Mouse (Mus musculus) midbrain, embryonic 14.5 days (tissue): ENCODE results near the gene Rapgef2. TPM values are rescaled to one million over a fixed set of nuclear protein-coding genes. Genes with fewer than 3 reads are reported as not detected.
A peak's percentile ranks its signal among the peaks of the same experiment; 100 is the strongest.

Experiments
- ATAC-seq: fragments of 200-750 bp; cut with Nextera tagmentation; 2 replicates; pipeline ENCODE4 v1.8.0; 2017; ENCODE audit warnings: moderate number of reproducible peaks, moderate library complexity; ENCODE audit not compliant: low FRiP score, low TSS enrichment
- DNase-seq: peaks from one replicate; pipeline ENCODE4 v3.0.0-alpha.2; 2015
- H3K27ac ChIP-seq: fragments of 300-500 bp; sonication (generic); replicated peaks from 2 replicates; pipeline ENCODE4 v1.5.1; 2014; ENCODE audit warnings: mild to moderate bottlenecking, low read depth, low read length, moderate library complexity
- H3K27me3 ChIP-seq: fragments of 300-500 bp; sonication (generic); 2 replicates; pipeline ENCODE4 v1.6.1; 2014; ENCODE audit warnings: low read length, control low read depth, mixed read lengths; ENCODE audit not compliant: control insufficient read depth, insufficient read depth
- H3K36me3 ChIP-seq: fragments of 300-500 bp; sonication (generic); 2 replicates; pipeline ENCODE4 v1.6.1; 2014; ENCODE audit warnings: low read length, control low read depth; ENCODE audit not compliant: control insufficient read depth, insufficient read depth
- H3K4me1 ChIP-seq: fragments of 300-500 bp; sonication (generic); 2 replicates; pipeline ENCODE4 v1.6.1; 2014; ENCODE audit warnings: mild to moderate bottlenecking, antibody characterized with exemption, low read length, control low read depth; ENCODE audit not compliant: control insufficient read depth, insufficient read depth
- H3K4me2 ChIP-seq: fragments of 300-500 bp; sonication (generic); 2 replicates; pipeline ENCODE4 v1.6.1; 2014; ENCODE audit warnings: mild to moderate bottlenecking, low read length, moderate library complexity
- H3K4me3 ChIP-seq: fragments of 300-500 bp; sonication (generic); replicated peaks from 2 replicates; pipeline ENCODE4 v1.5.1; 2014; ENCODE audit warnings: low read depth, low read length
- H3K9ac ChIP-seq: fragments of 300-500 bp; sonication (generic); replicated peaks from 2 replicates; pipeline ENCODE4 v1.6.1; 2014; ENCODE audit warnings: mild to moderate bottlenecking, low read length, moderate library complexity
- H3K9me3 ChIP-seq: fragments of 300-500 bp; sonication (generic); 2 replicates; pipeline ENCODE4 v1.6.1; 2016; ENCODE audit warnings: low read length, control low read depth, mixed read lengths; ENCODE audit not compliant: control insufficient read depth
- WGBS: fragments of 180-500 bp; shearing (Covaris S2); extraction: QIAGEN DNeasy Blood & Tissue Kit; methylation state at CpG from one replicate; pipeline ENCODE4 v1.1.7; 2014; 5-methylcytosine and 5-hydroxymethylcytosine counted together
- polyA plus RNA-seq: library from polyadenylated mRNA; unstranded; fragments of >200 nt; fragmentation: Nextera tagmentation; extraction: Ambion mirVana; gene quantifications from 2 replicates; pipeline ENCODE4 v1.2.1, GENCODE M21; 2014

Gene Rapgef2
- polyA plus RNA-seq: 14.8 and 15.2 TPM in 2 replicates

DNA sequence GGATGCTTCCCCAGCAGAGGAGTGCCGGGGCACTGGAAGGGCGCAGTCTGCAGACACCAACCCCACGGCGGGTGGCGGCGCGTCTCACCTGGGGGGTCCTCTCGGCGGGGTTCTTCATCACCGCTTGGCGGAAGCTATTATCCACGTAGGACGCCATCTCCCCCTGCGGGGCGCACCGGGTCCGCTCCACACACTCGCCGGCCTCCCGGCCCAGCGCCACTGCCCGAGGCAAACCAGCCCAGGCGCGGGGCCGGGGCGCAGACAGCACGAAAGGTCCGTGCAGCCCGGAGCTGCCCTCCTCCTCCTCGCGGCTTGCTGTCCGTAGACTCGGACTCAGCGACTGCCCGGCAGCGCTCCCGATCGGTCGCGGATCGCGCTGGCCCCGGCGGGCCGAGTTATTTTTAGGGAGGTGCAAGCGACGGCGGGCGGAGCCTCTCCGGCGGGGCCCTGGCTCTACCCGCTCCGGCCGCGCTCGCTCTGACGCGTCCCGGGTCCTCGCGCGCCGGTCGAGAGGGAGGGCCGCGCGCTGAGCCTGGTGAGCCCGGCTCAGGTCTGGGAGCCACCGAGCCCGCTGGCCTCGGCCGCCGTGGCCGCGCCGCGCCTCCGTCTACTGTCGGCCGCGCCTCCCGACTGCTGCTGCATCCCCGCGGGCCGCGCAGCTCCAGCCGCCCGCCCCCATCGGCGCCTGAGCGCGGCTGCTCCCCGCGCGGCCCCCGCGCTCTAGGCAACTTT is at the start of gene Rapgef2:
Gene Rapgef2 (minus strand): TSS at position 142 of the 732 bp plus-strand sequence.
- no peaks in the 10 kb centered on the region for H3K36me3 ChIP-seq
- H3K9me3 ChIP-seq: no peaks in the 10 kb centered on the region
- H3K27me3 ChIP-seq: no peaks in the 10 kb centered on the region; the same call in 1 of the 2 replicates
- under 1% methylated on average over 93 of the region's 97 CpGs for WGBS
- peak within 1 kb of the TSS; percentile 92 for H3K9ac ChIP-seq
- ATAC-seq (peak; percentile 83), DNase-seq (peak; percentile 81)
- peaks cover 32% of the 10 kb centered on the region for H3K4me1 ChIP-seq
- peak within 1 kb of the TSS; percentile 97 for H3K4me2 ChIP-seq
- peak within 1 kb of the TSS; percentile 96 for H3K27ac ChIP-seq
- peak within 1 kb of the TSS; percentile 95 for H3K4me3 ChIP-seq

DNA sequence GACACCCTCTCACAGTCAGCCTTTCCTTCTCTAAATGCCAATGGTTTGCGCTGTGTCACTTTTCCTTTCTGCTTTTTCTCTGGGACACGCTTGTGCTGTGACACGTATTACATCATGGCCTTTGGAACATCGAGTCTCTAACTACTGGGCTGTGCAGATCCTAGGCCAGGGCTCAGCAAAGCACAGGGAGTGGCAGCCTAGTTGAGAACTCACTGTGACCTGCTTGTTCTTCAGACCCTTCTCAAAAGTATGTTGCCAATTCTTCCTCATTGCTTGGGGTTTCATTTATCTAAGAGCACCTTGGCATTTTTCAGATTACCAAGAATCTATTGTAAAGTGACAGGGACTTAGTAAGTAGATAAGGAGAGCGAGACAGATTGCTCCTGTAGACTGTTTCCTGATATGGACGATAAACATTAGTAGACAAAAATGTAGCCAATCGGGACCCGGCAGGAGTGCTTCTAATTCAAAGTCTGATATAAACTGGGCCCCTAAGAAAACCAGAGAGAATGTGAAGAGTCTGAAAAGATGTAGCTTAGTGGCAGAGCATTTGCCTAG is 47.4 kb upstream of the Rapgef2 start:
- Histone ChIP-seq H3K4me2 (no peak overlapping the region), H3K4me1 (no peaks in the 10 kb centered on the region), H3K9me3 (no peaks in the 10 kb centered on the region), H3K27ac (no peak overlapping the region), H3K4me3 (no peak overlapping the region), H3K36me3 (no peaks in the 10 kb centered on the region), H3K9ac (no peak overlapping the region), H3K27me3 (no peaks in the 10 kb centered on the region)
- DNase-seq (no peak), ATAC-seq (no peak)
- 93% methylated on average over 8 of the region's 8 CpGs for WGBS

DNA sequence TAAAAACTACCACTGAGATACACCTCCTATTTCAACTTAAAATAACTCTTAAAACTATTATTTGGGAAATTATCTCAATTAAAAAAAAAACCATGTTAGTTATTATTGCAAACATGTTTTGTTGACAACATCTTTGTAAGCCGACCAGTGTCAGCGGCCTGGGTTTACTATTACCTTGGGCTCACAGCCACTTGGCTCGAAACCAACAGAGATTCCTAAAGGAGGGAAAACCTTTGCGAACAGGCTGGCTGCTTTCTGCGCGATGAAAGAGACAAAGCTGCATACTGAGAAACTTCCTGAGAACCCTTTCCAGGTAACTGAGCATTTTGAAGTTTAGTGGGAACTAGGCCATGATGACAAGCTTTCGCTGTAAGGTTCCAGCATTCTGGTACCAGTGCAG is 46.7 kb upstream of the Rapgef2 start:
- H3K9me3 ChIP-seq: no peaks in the 10 kb centered on the region
- no peak overlapping the region for H3K9ac ChIP-seq
- no peak overlapping the region for H3K27ac ChIP-seq
- DNase-seq: no peak
- WGBS: 92% methylated on average over 7 of the region's 7 CpGs
- no peaks in the 10 kb centered on the region for H3K36me3 ChIP-seq
- H3K4me2 ChIP-seq: no peak overlapping the region
- H3K4me3 ChIP-seq: no peak overlapping the region
- no peaks in the 10 kb centered on the region for H3K4me1 ChIP-seq
- no peak for ATAC-seq
- no peaks in the 10 kb centered on the region for H3K27me3 ChIP-seq

DNA sequence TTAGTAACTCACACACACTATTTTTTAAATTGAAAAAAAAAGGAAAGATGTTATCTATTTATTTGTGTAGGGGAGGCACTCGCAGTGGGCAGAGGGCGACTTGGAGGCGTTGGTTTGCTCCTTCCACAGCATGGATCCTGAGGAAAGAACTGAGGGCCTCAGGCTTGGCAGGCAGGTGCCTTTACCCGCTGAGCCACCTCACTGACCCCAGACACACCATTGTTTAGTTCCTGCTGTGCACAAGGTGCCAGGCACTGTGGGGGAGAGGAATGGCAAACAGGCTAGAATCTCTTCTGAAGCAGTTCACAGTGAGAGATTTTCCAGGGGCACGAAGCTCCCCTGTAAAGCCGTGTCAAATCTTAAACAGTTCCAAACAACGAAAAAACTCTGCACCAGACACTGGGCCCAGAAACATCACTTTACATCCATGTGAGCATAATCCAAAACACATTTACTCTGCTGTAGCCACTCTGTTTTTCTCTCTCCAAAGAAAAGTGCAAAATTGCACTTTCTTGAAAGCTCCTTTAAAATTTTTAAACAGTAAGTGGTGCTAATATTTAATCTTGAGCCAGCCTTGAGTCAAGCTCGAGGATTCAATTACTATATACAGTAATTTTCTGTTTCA is 43.5 kb upstream of the Rapgef2 start:
- H3K27ac ChIP-seq: no peak overlapping the region
- H3K4me1 ChIP-seq: 0 out of 2 replicates have a peak, but pooled peaks cover 2% of the 10 kb centered on the region
- H3K9ac ChIP-seq: no peak overlapping the region
- ATAC-seq (no peak), DNase-seq (no peak)
- no peaks in the 10 kb centered on the region for H3K27me3 ChIP-seq
- H3K4me2 ChIP-seq: no peak overlapping the region
- WGBS: 21% methylated on average over 8 of the region's 8 CpGs
- H3K36me3 ChIP-seq: no peaks in the 10 kb centered on the region
- no peak overlapping the region for H3K4me3 ChIP-seq
- no peaks in the 10 kb centered on the region for H3K9me3 ChIP-seq

DNA sequence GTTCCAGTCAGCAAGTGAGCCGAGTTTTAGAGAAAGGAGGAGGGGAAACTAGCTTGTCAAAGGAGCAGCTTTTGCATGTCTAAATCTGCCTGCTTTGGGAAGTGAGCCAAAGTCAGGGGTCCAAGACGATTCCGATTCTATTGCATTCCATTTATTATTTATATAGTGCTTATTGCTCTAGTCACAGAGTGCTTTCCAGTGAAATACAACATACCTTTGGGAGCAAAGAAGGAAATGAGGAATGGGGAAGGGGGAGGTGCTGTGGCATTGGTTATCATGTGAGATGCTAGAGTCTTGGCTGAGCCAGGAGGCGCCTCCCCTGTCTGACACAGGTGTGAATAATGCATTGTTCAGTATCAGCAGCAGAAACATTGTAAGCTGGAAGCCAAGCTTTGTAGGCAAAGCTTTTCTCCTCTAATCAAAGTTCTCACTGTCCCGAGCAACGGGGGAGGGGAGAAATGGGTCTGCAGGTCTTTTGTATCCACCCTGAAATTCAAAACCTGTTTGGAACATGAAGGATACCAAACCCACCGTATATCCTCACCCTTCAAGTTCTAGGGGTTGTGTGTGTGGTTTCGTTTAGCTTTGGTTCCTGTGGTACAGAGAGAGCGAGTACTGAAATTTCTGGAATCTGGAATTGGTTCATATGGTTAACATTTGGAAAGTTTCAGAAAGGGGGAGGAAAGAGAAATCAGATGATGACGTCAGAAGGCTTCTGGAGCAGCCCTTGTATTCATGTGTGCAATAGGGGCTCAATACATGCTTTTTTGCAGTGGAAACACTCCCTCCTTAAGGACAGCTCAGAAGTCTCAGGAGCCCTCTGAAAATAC is 38.6 kb upstream of the Rapgef2 start:
- peak; percentile 63; the same call in 1 of the 2 replicates for ATAC-seq
- Histone ChIP-seq H3K9ac (no peak overlapping the region; the same call in 1 of the 2 replicates), H3K4me1 (0 out of 2 replicates have a peak, but pooled peaks cover 7% of the 10 kb centered on the region), H3K27me3 (no peaks in the 10 kb centered on the region), H3K4me3 (no peak overlapping the region), H3K9me3 (no peaks in the 10 kb centered on the region), H3K27ac (no peak overlapping the region), H3K4me2 (peak overlapping the region; percentile 14), H3K36me3 (no peaks in the 10 kb centered on the region)
- WGBS: 33% methylated on average over 10 of the region's 10 CpGs
- peak; percentile 56 for DNase-seq

DNA sequence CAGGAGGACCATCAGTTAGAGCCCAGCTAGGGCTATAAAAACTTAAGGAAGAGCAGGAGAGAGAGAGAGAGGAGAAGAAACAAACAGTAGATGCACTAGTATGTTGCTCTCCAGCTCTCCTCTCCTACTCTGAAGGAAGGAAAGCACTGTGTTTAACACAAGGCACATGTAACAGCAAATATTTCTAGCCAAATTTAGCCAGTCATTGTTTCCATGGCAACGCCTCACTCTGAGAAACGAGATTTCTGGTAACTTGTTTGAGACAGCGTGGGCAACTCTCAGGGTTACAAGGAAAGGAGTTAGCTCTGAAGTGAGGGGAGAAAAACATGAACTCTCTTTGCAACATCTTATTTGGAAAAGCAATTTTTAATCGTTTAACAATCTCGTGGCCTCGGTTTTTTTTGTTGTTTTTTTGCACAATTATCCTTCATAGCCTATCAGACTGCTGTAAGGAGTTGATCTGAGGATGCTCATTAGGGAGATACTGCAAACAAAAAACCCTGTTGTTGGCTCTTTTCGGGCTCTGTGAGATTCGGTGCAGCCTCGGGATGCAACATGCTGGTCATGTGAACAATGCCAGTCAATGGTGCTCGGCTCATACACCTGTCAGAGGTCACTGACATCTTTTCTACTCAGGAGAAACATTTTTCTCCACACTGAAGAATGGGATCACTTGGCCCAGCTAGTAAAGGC is 27.8 kb upstream of the Rapgef2 start:
- Histone ChIP-seq H3K36me3 (no peaks in the 10 kb centered on the region), H3K9me3 (0 out of 2 replicates have a peak, but pooled peaks cover 4% of the 10 kb centered on the region), H3K27me3 (no peaks in the 10 kb centered on the region), H3K4me1 (peaks cover 11% of the 10 kb centered on the region; the same call in 1 of the 2 replicates), H3K4me2 (no peak overlapping the region), H3K4me3 (no peak overlapping the region), H3K9ac (no peak overlapping the region), H3K27ac (no peak overlapping the region)
- no peak for ATAC-seq
- 40% methylated on average over 10 of the region's 10 CpGs for WGBS
- DNase-seq: peak; percentile 88

DNA sequence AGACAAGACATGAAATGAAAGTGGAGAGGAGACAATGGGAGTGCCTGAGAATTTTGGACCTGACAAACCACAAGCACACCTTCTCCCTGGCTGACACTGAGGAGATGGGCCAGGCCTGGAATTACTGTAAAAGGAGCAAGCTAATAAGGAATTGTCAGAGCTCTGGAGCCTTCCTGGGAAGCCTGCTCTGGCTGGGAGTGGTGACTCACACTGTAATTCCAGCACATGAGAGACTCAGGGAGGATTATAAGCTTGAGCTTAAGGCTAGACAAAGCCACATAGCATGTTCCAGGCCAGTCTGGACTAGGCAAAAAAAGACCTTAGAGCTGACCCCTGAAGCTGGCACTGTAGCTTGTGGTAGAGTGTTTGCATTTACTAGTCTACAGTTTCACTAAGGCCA is 25.6 kb upstream of the Rapgef2 start:
- no peaks in the 10 kb centered on the region for H3K27me3 ChIP-seq
- no peak overlapping the region for H3K4me3 ChIP-seq
- no peak overlapping the region for H3K9ac ChIP-seq
- H3K4me2 ChIP-seq: no peak overlapping the region
- DNase-seq: no peak
- no peak overlapping the region for H3K27ac ChIP-seq
- H3K36me3 ChIP-seq: no peaks in the 10 kb centered on the region
- peaks cover 11% of the 10 kb centered on the region; the same call in 1 of the 2 replicates for H3K4me1 ChIP-seq
- ATAC-seq: no peak
- no peaks in the 10 kb centered on the region for H3K9me3 ChIP-seq

DNA sequence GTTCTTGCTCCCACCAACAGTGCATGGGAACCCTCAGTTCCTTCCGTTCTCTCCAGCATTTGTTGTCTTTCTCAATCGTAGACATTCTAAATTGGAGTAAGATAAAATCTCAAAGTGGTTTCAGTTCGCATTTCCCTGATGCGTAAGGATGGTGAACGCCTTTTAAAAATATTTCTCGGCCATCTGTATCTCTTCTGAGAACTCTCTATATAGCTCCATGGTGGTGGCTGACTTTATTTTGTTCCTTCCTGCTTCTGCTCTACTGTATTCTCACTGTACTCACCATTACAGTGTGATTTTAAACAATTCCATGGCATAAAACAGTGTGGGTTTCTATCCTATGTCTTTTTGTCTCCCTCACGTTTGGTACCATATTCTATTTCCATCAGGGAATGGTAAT is 23.9 kb upstream of the Rapgef2 start:
- no peaks in the 10 kb centered on the region for H3K9me3 ChIP-seq
- no peak for DNase-seq
- no peak overlapping the region for H3K4me2 ChIP-seq
- ATAC-seq: no peak
- H3K36me3 ChIP-seq: no peaks in the 10 kb centered on the region
- peaks cover 11% of the 10 kb centered on the region; the same call in 1 of the 2 replicates for H3K4me1 ChIP-seq
- H3K9ac ChIP-seq: no peak overlapping the region
- no peaks in the 10 kb centered on the region for H3K27me3 ChIP-seq
- no peak overlapping the region for H3K27ac ChIP-seq
- 92% methylated on average over 7 of the region's 7 CpGs for WGBS
- H3K4me3 ChIP-seq: no peak overlapping the region
